Mouse (Mus musculus): ENCODE data around the gene Pigh. TPM values are rescaled to one million over a fixed set of nuclear protein-coding genes. Genes with fewer than 3 reads are reported as not detected.

The Pigh gene
- 24.9 TPM for polyA plus RNA-seq (2017; shearing (Covaris generic))

DNA sequence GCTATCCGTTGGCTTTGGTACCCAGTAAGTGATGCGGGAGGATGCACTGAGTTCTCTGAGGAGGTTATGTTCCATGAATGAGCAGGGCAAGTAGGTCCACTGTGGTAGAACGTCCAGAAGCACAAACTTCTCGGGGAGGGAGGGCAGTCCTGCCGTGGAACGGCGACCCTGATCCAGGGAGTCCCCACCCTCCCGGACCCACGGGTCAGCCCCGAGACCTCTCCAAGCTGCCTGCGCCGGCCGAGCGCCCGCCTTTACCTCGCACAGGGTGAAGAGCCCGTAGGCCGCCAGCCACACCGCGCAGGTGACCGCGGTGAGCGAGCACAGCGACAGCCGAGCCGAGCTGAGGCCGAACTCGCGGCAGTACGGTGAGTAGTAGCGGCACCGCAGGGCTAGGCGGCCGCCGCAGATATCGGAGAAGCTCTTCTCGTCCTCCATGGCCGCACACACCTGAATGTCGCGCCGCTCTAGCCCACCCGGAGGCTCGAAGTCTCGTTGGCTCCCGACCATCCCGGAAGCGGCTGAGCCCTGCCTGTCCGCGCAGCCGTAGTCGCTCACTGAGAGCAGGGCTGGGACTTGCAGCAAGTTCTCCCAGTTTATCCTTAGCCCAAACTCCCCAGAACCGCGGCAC, at the start of gene Pigh:
TSS of gene Pigh (minus strand) at position 470 of the 631 bp plus-strand sequence.

DNA sequence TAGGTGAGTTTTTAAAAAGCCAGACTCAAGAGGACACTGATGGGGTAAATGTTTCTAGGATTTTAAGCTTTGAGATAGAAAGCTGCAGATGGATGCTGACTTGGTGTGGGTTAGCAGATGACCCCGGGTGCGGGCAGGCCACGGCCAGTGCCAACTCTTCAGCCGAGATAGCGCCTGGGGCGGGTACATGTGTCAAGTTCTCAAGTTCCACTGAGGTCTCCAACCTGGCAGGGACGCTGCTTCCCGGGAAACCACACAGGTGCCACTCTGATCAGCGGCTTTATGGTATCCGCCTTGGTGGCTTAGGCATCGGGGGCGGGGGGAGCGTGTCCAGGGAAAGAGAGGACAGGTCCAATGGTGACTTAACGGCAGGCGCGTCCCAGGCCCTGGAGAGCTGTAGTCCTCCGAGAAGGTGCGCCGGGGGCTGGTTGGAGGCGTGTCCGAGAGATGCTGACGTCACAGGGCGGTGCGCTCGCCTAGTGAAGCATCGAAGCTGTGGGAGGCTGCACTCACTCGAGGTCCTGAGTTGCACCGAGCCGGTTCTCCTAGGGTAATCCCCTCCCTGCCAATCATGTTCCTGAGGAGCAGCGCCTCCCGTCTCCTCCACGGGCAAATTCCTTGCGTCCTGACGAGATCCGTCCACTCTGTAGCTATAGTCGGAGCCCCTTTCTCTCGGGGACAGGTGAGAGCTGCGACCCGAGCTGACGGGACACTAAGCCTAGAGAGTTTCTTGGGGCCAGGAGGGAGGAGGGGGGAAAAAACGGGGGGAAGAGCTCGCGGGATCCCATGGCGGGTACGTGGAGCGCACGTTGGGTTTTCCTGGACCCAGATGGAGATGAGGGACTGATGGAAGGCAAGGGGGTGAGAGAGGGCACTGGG, 41.1 kb upstream of the Pigh start, which contains the start of gene Arg2:
TSS of gene Arg2 (plus strand) at position 479 of the 879 bp plus-strand sequence.

Other genes starting within 250 kb of the Pigh start
- 240 TPM for gene Atp6v1d, start 228.0 kb downstream of the Pigh start, polyA plus RNA-seq (2017; shearing (Covaris generic))
- 230 TPM for gene Eif2s1, start 227.8 kb downstream of the Pigh start, polyA plus RNA-seq (2017; shearing (Covaris generic))
- gene Plek2, start 182.7 kb downstream of the Pigh start, polyA plus RNA-seq (2017; shearing (Covaris generic)): 0.40 TPM
- 70.0 TPM for gene Tmem229b, start 82.0 kb downstream of the Pigh start, polyA plus RNA-seq (2017; shearing (Covaris generic))
- 0.13 TPM for gene Plekhh1, start 60.5 kb downstream of the Pigh start, polyA plus RNA-seq (2017; shearing (Covaris generic))
- gene Arg2, start 41.1 kb upstream of the Pigh start, polyA plus RNA-seq (2017; shearing (Covaris generic)): 0.39 TPM
- gene Vti1b, start 83.0 kb upstream of the Pigh start, polyA plus RNA-seq (2017; shearing (Covaris generic)): 126 TPM
- gene Rdh11, start 102.6 kb upstream of the Pigh start, polyA plus RNA-seq (2017; shearing (Covaris generic)): 26.6 TPM
- gene Rdh12, start 119.3 kb upstream of the Pigh start, polyA plus RNA-seq (2017; shearing (Covaris generic)): 16.6 TPM
- 36.2 TPM for gene Zfyve26, start 206.7 kb upstream of the Pigh start, polyA plus RNA-seq (2017; shearing (Covaris generic))
- 5.8 TPM for gene Rad51b, start 207.6 kb upstream of the Pigh start, polyA plus RNA-seq (2017; shearing (Covaris generic))

Data from activated CD4-positive, CD25-positive, alpha-beta regulatory T cell, adult 9 weeks (primary cell).